Mouse (Mus musculus): ENCODE results near the gene Phtf1. TPM values are rescaled to one million over a fixed set of nuclear protein-coding genes. Genes with fewer than 3 reads are reported as not detected.

Gene Phtf1
- polyA plus RNA-seq, 1 experiment from 2014 or later: 38.8 TPM

GRCm38 (mm10) chr3:104019453-104019852 is 51.5 kb downstream of the Phtf1 start:
- Histone ChIP-seq H3K4me1 (ENCODE audit: insufficient read depth) (no peaks in the 10 kb centered on the region), H3K4me2 (no peak overlapping the region), H3K27ac (ENCODE audit: low read depth) (no peak overlapping the region), H3K9ac (no peak overlapping the region), H3K9me3 (ENCODE audit: low read depth, low read length) (no peaks in the 10 kb centered on the region), H3K36me3 (ENCODE audit: insufficient read depth) (peaks cover 46% of the 10 kb centered on the region), H3K4me3 (ENCODE audit: low read depth, low read length) (no peak overlapping the region), H3K27me3 (ENCODE audit: insufficient read depth, low read length) (no peaks in the 10 kb centered on the region)
- 63% methylated on average over 4 of the region's 4 CpGs for WGBS
- peak; percentile 60 for DNase-seq
- ATAC-seq (ENCODE audit: insufficient read depth): no peak
- peak; percentile 34; the same call in 1 of the 2 replicates for TF ChIP-seq CTCF (IDR thresholded peaks at IDR 0.05; ENCODE audit: low read depth)

GRCm38 (mm10) chr3:104020101-104020500 is 52.2 kb downstream of the Phtf1 start:
- no peaks in the 10 kb centered on the region for H3K4me1 ChIP-seq (ENCODE audit: insufficient read depth)
- peaks cover 40% of the 10 kb centered on the region for H3K36me3 ChIP-seq (ENCODE audit: insufficient read depth)
- no peak overlapping the region for H3K4me2 ChIP-seq
- 84% methylated on average over 12 of the region's 12 CpGs for WGBS
- DNase-seq (no peak), ATAC-seq (ENCODE audit: insufficient read depth) (no peak; the same call in 1 of the 2 replicates)
- H3K4me3 ChIP-seq (ENCODE audit: low read depth, low read length): no peak overlapping the region
- H3K9ac ChIP-seq: no peak overlapping the region
- H3K27ac ChIP-seq (ENCODE audit: low read depth): no peak overlapping the region
- TF ChIP-seq CTCF (IDR thresholded peaks at IDR 0.05; ENCODE audit: low read depth): no peak
- no peaks in the 10 kb centered on the region for H3K27me3 ChIP-seq (ENCODE audit: insufficient read depth, low read length)
- H3K9me3 ChIP-seq (ENCODE audit: low read depth, low read length): no peaks in the 10 kb centered on the region

- Histone ChIP-seq H3K27me3 (ENCODE audit: insufficient read depth, low read length) (no peaks in the 10 kb centered on the region), H3K9me3 (ENCODE audit: low read depth, low read length) (no peaks in the 10 kb centered on the region), H3K9ac (no peak overlapping the region), H3K4me2 (no peak overlapping the region), H3K27ac (ENCODE audit: low read depth) (no peak overlapping the region), H3K4me1 (ENCODE audit: insufficient read depth) (no peaks in the 10 kb centered on the region), H3K4me3 (ENCODE audit: low read depth, low read length) (no peak overlapping the region), H3K36me3 (ENCODE audit: insufficient read depth) (peaks cover 17% of the 10 kb centered on the region; the same call in 1 of the 2 replicates)
- no peak for ATAC-seq (ENCODE audit: insufficient read depth)
- no peak for DNase-seq
- TF ChIP-seq CTCF (IDR thresholded peaks at IDR 0.05; ENCODE audit: low read depth): no peak
- WGBS: 42% methylated on average over 3 of the region's 3 CpGs
These were observed 59.0 kb downstream of the Phtf1 start for GRCm38 (mm10) chr3:104026938-104027337.

GRCm38 (mm10) chr3:104032086-104032485 is 64.2 kb downstream of the Phtf1 start:
- H3K27me3 ChIP-seq (ENCODE audit: insufficient read depth, low read length): no peaks in the 10 kb centered on the region
- 91% methylated on average over 1 of the region's 1 CpGs for WGBS
- no peak overlapping the region for H3K4me3 ChIP-seq (ENCODE audit: low read depth, low read length)
- H3K27ac ChIP-seq (ENCODE audit: low read depth): no peak overlapping the region
- TF ChIP-seq CTCF (IDR thresholded peaks at IDR 0.05; ENCODE audit: low read depth): no peak
- H3K9ac ChIP-seq: no peak overlapping the region
- no peaks in the 10 kb centered on the region for H3K9me3 ChIP-seq (ENCODE audit: low read depth, low read length)
- H3K36me3 ChIP-seq (ENCODE audit: insufficient read depth): peaks cover 17% of the 10 kb centered on the region; the same call in 1 of the 2 replicates
- no peaks in the 10 kb centered on the region for H3K4me1 ChIP-seq (ENCODE audit: insufficient read depth)
- DNase-seq (no peak), ATAC-seq (ENCODE audit: insufficient read depth) (no peak)
- no peak overlapping the region for H3K4me2 ChIP-seq

GRCm38 (mm10) chr3:104032747-104033146 is 64.8 kb downstream of the Phtf1 start:
- WGBS: 90% methylated on average over 1 of the region's 1 CpGs
- H3K4me1 ChIP-seq (ENCODE audit: insufficient read depth): no peaks in the 10 kb centered on the region
- H3K27ac ChIP-seq (ENCODE audit: low read depth): no peak overlapping the region
- ATAC-seq (ENCODE audit: insufficient read depth) (no peak), DNase-seq (no peak)
- H3K9me3 ChIP-seq (ENCODE audit: low read depth, low read length): no peaks in the 10 kb centered on the region
- no peak overlapping the region for H3K9ac ChIP-seq
- no peak overlapping the region for H3K4me2 ChIP-seq
- H3K27me3 ChIP-seq (ENCODE audit: insufficient read depth, low read length): no peaks in the 10 kb centered on the region
- TF ChIP-seq CTCF (IDR thresholded peaks at IDR 0.05; ENCODE audit: low read depth): no peak
- H3K36me3 ChIP-seq (ENCODE audit: insufficient read depth): peaks cover 17% of the 10 kb centered on the region; the same call in 1 of the 2 replicates
- H3K4me3 ChIP-seq (ENCODE audit: low read depth, low read length): no peak overlapping the region

- Histone ChIP-seq H3K9me3 (ENCODE audit: low read depth, low read length) (no peaks in the 10 kb centered on the region), H3K27ac (ENCODE audit: low read depth) (no peak overlapping the region), H3K9ac (no peak overlapping the region), H3K4me3 (ENCODE audit: low read depth, low read length) (no peak overlapping the region), H3K4me1 (ENCODE audit: insufficient read depth) (no peaks in the 10 kb centered on the region), H3K4me2 (no peak overlapping the region), H3K36me3 (ENCODE audit: insufficient read depth) (peaks cover 4% of the 10 kb centered on the region; the same call in 1 of the 2 replicates), H3K27me3 (ENCODE audit: insufficient read depth, low read length) (no peaks in the 10 kb centered on the region)
- no peak for TF ChIP-seq CTCF (IDR thresholded peaks at IDR 0.05; ENCODE audit: low read depth)
- no peak for ATAC-seq (ENCODE audit: insufficient read depth)
- WGBS: 65% methylated on average over 6 of the region's 6 CpGs
- DNase-seq: peak; percentile 1
These were observed 91.2 kb downstream of the Phtf1 start for GRCm38 (mm10) chr3:104059001-104059622.

GRCm38 (mm10) chr3:104069395-104069794 is 101.5 kb downstream of the Phtf1 start:
- no peaks in the 10 kb centered on the region for H3K4me1 ChIP-seq (ENCODE audit: insufficient read depth)
- TF ChIP-seq CTCF (IDR thresholded peaks at IDR 0.05; ENCODE audit: low read depth): no peak
- H3K4me3 ChIP-seq (ENCODE audit: low read depth, low read length): no peak overlapping the region
- no peak overlapping the region for H3K9ac ChIP-seq
- H3K27me3 ChIP-seq (ENCODE audit: insufficient read depth, low read length): no peaks in the 10 kb centered on the region
- ATAC-seq (ENCODE audit: insufficient read depth) (no peak), DNase-seq (no peak)
- no peak overlapping the region for H3K4me2 ChIP-seq
- no peak overlapping the region for H3K27ac ChIP-seq (ENCODE audit: low read depth)
- no peaks in the 10 kb centered on the region for H3K9me3 ChIP-seq (ENCODE audit: low read depth, low read length)
- H3K36me3 ChIP-seq (ENCODE audit: insufficient read depth): no peaks in the 10 kb centered on the region

Other genes with a start within 250 kb of the Phtf1 start
- 79.0 and 82.5 TPM in 2 replicates for gene Olfml3, start 230.1 kb upstream of the Phtf1 start, polyA plus RNA-seq (2014; fragmentation: Nextera tagmentation; extraction: Ambion mirVana)
- gene Gm10964, start 228.7 kb upstream of the Phtf1 start, polyA plus RNA-seq (2014; fragmentation: Nextera tagmentation; extraction: Ambion mirVana): not detected in 2 replicates
- gene Hipk1, start 176.5 kb upstream of the Phtf1 start, polyA plus RNA-seq (2014; fragmentation: Nextera tagmentation; extraction: Ambion mirVana): 16.8 and 17.2 TPM in 2 replicates
- 36.5 and 41.1 TPM in 2 replicates for gene Dclre1b, start 158.7 kb upstream of the Phtf1 start, polyA plus RNA-seq (2014; fragmentation: Nextera tagmentation; extraction: Ambion mirVana)
- gene Ap4b1, start 158.6 kb upstream of the Phtf1 start, polyA plus RNA-seq (2014; fragmentation: Nextera tagmentation; extraction: Ambion mirVana): 19.1 and 21.9 TPM in 2 replicates
- 0.21 TPM in 1 of 2 replicates, not detected in the other for gene Gm43064, start 158.5 kb upstream of the Phtf1 start, polyA plus RNA-seq (2014; fragmentation: Nextera tagmentation; extraction: Ambion mirVana)
- gene Bcl2l15, start 135.5 kb upstream of the Phtf1 start, polyA plus RNA-seq (2014; fragmentation: Nextera tagmentation; extraction: Ambion mirVana): not detected in 2 replicates
- 0.68 and 0.78 TPM in 2 replicates for gene Ptpn22, start 108.3 kb upstream of the Phtf1 start, polyA plus RNA-seq (2014; fragmentation: Nextera tagmentation; extraction: Ambion mirVana)
- 12.0 and 12.9 TPM in 2 replicates for gene Rsbn1, start 54.0 kb upstream of the Phtf1 start, polyA plus RNA-seq (2014; fragmentation: Nextera tagmentation; extraction: Ambion mirVana)

All from lung, embryonic 14.5 days (tissue).